Mouse (Mus musculus): ENCODE data around the gene Adora2b.
A peak's percentile ranks its signal among the peaks of the same experiment; 100 is the strongest.
"Not testable (repeated sequence)": the region's sequence is repeated elsewhere in the genome, so short reads cannot be mapped to it uniquely, and the experiment has no call there.

The Adora2b gene

GRCm38 (mm10) chr11:62264018-62264417, 15.2 kb downstream of the Adora2b start:
- DNase-seq, result no peak

GRCm38 (mm10) chr11:62265642-62266041, 16.9 kb downstream of the Adora2b start:
- DNase-seq, result no peak

GRCm38 (mm10) chr11:62266466-62267214, 17.9 kb downstream of the Adora2b start:
- no peak for DNase-seq

GRCm38 (mm10) chr11:62268381-62268780, 19.6 kb downstream of the Adora2b start:
- DNase-seq, result no peak

- no peak for DNase-seq
Measured at GRCm38 (mm10) chr11:62269097-62269496, 20.3 kb downstream of the Adora2b start.

GRCm38 (mm10) chr11:62270851-62271250, 22.1 kb downstream of the Adora2b start:
- no peak for DNase-seq

GRCm38 (mm10) chr11:62277086-62277485, 28.3 kb downstream of the Adora2b start:
- DNase-seq, result no peak

GRCm38 (mm10) chr11:62278027-62278426, 29.2 kb downstream of the Adora2b start:
- peak; percentile 26 for DNase-seq

GRCm38 (mm10) chr11:62280675-62281600, 32.2 kb downstream of the Adora2b start, which contains the start of the genes Zswim7 and Ttc19:
TSS of gene Zswim7 (minus strand) at chr11:62281375.
TSS of gene Ttc19 (plus strand) at chr11:62281473.
- peak; percentile 90 for DNase-seq

GRCm38 (mm10) chr11:62281601-62281997, 32.8 kb downstream of the Adora2b start:
- DNase-seq, result no peak

- not testable (repeated sequence) for DNase-seq
Measured at GRCm38 (mm10) chr11:62284020-62284419, 35.2 kb downstream of the Adora2b start.

- no peak for DNase-seq
Measured at GRCm38 (mm10) chr11:62285020-62285419, 36.2 kb downstream of the Adora2b start.

- no peak for DNase-seq
Measured at GRCm38 (mm10) chr11:62287700-62288099, 38.9 kb downstream of the Adora2b start.

GRCm38 (mm10) chr11:62294121-62294520, 45.3 kb downstream of the Adora2b start:
- no peak for DNase-seq

- DNase-seq, result no peak
Measured at GRCm38 (mm10) chr11:62298883-62299282, 50.1 kb downstream of the Adora2b start.

GRCm38 (mm10) chr11:62305866-62306265, 57.1 kb downstream of the Adora2b start:
- no peak for DNase-seq

- no peak for DNase-seq
Measured at GRCm38 (mm10) chr11:62309296-62309695, 60.5 kb downstream of the Adora2b start.

- DNase-seq, result no peak
Measured at GRCm38 (mm10) chr11:62314984-62315383, 66.2 kb downstream of the Adora2b start.
